Mouse (Mus musculus) erythroblast, embryonic 14.5 days (primary cell): ENCODE data around the gene Olfr592.

Experiments used
- GATA1 ChIP-seq: IDR thresholded peaks from 2 replicates; pipeline ENCODE4 v1.6.1; 2012; ENCODE audit warnings: low read length, inconsistent platforms, mixed read lengths
- TAL1 ChIP-seq: IDR thresholded peaks from 3 replicates; pipeline ENCODE4 v1.6.1; 2012; ENCODE audit warnings: low read length, inconsistent platforms, mixed read lengths

- TF ChIP-seq GATA1 (no peak), TAL1 (no peak)
Observed at GRCm38 (mm10) chr7:103216696-103217095, 32.1 kb downstream of the Olfr592 start, which contains the start of gene Olfr594.
